Mouse (Mus musculus) frontal cortex, adult 2 months (tissue): ENCODE results near the gene Pdxp. TPM values are rescaled to one million over a fixed set of nuclear protein-coding genes. Genes with fewer than 3 reads are reported as not detected.

ENCODE experiments used
- DNase-seq, 2 experiments: peaks; one replicate each; pipeline ENCODE4 v3.0.0; 2022; ENCODE audit warnings: low spot score in 1 of 2; ENCODE audit errors: extremely low spot score in 1 of 2
- polyA plus RNA-seq: library from polyadenylated mRNA; depleted of rRNA; stranded (reverse); fragments of >200 nt; gene quantifications from 2 replicates; pipeline ENCODE4 v1.2.3, GENCODE M21; 2012

The Pdxp gene
- polyA plus RNA-seq, 1 experiment: 219 TPM

DNA sequence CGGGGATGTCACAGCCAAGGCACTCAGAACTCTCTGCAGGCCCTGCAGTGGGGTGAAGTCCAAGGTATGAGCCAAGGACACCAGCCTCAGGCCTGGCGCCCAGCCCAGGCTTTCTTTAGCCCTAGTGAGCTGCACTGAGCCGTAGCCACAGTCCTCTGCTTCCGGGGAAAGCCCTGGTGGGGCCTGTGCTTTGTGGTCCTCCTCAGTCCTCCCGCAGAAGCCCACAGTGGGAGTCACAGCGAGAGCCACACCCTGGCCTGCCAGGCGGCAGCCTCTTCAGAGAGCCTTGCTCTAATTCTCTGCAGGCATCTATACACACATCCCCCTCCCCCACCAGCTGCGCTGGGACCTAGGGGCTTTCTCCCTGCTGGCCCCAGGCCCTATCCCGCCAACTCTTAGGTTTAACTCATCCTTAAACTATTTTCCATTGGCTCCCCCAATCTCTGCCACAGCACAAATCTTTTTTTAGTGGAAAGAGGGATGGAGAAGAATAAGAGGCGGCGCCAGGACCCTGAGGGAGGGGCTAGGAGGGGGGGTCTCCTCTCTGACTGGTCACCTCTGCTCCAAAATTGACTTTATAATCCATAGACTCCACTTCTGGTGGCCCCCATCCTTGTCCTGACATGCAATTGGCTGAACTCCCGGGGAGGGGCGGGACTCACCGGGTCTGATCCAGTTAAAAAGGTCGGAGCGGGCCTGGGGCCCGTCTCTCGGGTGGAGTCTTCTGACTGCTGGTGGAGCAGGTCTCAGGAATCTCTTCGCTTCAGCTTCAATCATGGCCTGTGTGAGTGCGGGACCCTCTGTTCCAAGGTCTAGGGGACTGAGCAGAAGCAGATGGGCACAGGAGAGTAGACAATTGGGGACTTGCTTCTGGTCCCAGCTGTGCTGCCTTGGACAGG, 12.6 kb downstream of the Pdxp start, which contains the start of gene Lgals1:
TSS of gene Lgals1 (plus strand) at position 705 of the 899 bp plus-strand sequence.
- DNase-seq: peak in 1 of 2 experiments; percentile 55

DNA sequence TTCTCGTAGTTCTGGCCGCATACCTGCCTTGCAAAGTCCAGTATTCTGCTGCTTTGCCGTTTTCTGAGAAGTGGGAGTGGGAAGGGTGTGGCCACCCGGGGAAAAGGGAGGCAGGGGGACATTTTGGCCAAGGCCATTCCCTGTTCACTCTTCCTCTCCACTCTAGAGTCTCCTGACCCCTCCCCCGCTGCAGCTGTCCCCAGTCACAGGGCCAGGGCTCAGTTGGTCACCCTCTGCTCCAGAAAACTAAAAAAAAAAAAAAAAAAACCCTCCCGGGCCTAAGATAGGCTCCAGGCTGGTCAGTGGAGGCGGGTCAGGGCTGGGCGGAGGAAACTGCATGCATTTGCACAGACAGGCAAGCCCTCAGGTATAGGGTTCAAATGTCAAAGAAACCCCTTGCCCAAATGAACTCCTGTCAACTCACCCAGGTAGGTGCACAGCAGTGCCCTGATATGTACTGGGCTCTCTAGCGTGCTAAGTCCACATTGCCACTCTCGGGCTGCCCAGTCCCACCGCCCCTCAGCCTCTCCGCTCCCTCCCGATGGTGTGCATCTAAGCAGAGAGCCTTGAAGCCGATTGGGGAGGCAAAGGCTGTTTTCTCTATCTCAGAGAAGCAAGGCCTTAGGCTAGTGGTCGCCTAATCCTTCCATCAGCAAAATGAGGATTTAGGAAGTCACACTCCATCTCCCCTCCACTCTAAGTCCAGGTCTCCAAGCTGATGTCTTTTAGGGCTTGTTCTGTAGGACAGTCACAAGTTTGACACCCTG, 13.5 kb downstream of the Pdxp start:
- no peak for DNase-seq

DNA sequence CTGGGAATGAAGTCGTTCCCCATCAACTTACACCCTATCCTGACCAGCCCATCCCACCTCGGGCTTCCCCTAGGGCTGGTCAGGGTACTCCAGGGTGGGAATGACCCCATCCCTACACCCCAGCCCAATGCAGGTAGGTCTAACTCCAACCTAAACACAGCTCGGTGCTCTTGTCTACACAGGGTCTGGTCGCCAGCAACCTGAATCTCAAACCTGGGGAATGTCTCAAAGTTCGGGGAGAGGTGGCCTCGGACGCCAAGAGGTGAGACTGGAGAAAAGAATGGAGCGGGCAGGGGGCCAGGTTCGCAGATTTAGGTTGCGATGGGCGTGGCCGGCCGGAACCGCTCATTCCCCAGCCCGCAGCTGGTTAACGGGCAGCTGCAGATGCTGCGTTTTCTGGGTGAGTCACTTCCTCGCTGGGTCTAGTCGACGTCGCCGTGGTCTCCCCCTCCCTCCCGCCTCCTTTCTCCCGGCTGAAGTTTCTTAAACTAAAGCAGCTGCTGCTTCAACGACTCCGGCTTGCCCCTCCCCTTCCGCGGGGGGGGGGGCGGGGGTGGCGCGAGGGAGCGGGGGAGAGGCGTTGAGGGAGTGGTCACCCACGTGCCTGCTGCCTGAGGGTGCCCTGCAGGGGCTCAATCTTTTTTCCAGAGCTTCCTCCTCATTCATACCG, 14.2 kb downstream of the Pdxp start:
- peak in 1 of 2 experiments; percentile 58 for DNase-seq

- DNase-seq: no peak
Measured at GRCm38 (mm10) chr15:78928539-78928938, 14.8 kb downstream of the Pdxp start.

DNA sequence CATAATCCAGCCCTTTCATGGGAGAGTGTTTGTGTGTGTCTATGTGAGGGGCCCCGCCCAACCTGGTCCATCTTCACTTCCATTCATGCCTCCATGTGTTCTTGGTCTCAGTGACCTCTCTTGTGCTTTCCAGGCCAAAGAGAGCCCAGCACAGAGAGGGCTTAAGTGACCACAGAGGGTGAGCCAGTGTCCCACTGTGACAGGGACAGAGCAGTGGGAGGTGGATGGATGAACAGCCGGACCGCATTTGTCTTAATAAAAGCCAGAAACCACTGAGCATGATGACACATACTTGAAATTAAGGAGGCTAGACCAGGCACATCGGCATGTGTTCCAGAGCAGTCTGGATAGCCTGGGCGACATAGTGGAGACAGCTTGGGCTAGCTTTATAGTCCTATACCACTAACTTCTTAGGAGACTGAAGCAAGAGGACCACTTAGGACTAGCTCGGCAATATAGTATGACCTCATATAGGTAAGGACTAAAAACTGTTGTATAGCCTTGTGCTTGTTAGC, 16.5 kb downstream of the Pdxp start:
- DNase-seq: no peak

DNA sequence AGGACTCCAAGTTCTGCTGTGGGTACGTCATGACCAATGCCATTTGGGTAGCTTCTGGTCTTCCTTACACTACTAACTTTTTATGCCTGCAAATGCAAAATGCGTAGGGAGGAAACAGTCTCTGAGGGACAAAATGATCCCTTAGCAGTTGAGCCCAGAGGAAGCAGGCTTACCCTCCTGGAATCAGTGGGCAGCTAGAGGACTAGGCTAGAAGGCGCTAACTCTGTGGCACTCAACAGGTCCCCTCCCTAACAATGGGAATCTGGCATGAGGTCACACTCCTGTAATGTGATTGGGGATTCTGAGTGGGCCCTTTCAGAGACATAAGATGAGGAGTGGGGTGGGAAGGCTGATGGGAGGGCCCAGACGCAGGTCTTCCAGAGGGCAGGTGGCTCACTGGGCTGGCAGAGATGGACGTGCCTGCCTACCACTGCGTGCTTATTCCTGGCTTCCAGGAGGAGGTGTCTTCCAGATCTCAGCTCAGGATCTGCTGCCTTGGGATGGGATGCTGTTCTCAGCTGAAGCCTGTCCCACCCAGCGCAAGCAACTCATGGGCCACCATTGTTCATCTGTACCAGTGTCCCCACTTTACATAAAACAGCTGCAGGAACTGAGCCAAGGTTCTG, 17.2 kb downstream of the Pdxp start:
- DNase-seq: no peak

GRCm38 (mm10) chr15:78931577-78931976, 17.9 kb downstream of the Pdxp start:
- peak in 1 of 2 experiments; percentile 54 for DNase-seq

DNA sequence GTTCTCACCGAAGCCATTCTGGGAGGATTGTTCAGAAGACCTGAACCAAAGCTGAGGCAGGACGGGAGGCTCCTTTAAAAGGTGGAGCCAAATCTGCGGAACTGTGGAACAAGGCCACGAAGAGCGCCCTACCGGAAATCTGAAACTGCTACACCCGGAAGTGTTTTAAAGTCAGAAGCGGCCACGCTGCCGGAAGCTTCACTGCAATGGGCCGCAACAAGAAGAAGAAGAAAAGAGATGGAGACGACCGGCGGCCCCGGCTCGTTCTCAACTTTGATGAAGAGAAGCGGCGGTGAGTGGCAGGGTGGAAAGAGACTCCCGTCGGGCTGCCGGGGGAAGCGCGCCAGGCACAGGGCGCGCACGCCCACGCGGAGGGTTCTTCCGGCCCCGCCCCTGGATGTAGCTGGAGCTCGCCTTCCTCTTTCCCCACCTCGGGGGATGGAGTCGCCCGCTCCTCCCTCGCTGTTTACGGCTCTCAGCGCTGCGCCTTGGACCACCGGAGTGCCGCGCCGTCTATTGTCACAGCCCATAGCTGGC, 21.1 kb downstream of the Pdxp start, which contains the start of gene Nol12:
TSS of gene Nol12 (plus strand) at position 150 of the 537 bp plus-strand sequence.
- peak; percentile 78 to 93 for DNase-seq

DNA sequence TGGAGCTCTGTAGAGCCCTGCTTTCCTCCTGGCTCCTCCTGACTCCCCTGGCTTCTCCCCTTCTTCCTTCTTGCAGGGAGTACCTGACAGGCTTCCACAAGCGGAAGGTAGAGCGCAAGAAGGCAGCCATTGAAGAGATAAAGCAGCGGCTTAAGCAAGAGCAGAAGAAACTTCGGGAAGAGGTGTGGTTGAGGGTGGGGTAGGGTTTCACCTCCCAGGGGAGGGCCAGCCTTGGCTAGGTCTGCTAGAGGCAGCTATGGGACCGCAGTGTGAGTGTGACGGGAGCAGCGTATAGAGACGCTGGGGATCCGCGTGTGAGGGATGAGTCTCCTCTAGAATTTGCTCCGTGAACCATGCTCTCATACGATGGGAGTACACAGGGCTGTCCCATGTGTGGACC, 22.7 kb downstream of the Pdxp start:
- DNase-seq: no peak

GRCm38 (mm10) chr15:78937311-78937710, 23.6 kb downstream of the Pdxp start:
- no peak for DNase-seq

GRCm38 (mm10) chr15:78937963-78938362, 24.2 kb downstream of the Pdxp start:
- DNase-seq: no peak

- no peak for DNase-seq
Measured at GRCm38 (mm10) chr15:78940325-78940724, 26.6 kb downstream of the Pdxp start.

GRCm38 (mm10) chr15:78942663-78943062, 28.9 kb downstream of the Pdxp start:
- DNase-seq: peak; percentile 45 to 90

- DNase-seq: no peak
Measured at GRCm38 (mm10) chr15:78946232-78946631, 32.5 kb downstream of the Pdxp start.

- DNase-seq: peak; percentile 66 to 82
Measured at GRCm38 (mm10) chr15:78947657-78948056, 33.9 kb downstream of the Pdxp start, which contains the start of gene Triobp. TSS of gene Triobp (plus strand) at chr15:78947724.

GRCm38 (mm10) chr15:78948152-78948725, 34.5 kb downstream of the Pdxp start:
- no peak for DNase-seq

DNA sequence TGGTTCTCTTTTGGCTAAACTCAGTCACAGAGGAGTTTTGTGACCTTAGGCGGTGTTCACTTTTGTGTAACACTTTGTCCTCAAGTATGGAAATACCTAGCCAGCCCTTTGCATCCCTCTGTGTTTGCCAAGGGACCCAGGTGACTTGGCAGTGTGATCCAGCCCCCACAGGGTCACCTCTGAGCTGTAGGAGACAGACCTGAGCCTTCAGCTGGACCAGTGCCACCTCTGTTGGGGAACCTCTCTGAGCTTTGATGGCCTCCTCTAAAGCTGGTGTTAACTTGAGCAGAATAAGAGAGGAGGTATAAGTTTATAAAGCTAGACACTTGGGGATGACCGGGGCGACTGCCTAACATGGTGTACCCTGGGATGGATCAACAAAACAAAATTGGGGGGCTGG, 35.2 kb downstream of the Pdxp start:
- no peak for DNase-seq

- no peak for DNase-seq
Measured at GRCm38 (mm10) chr15:78955663-78956062, 41.9 kb downstream of the Pdxp start.

GRCm38 (mm10) chr15:78956351-78956750, 42.6 kb downstream of the Pdxp start:
- no peak for DNase-seq
